Mouse (Mus musculus): Measurements from ENCODE around the gene E4f1. TPM values are rescaled to one million over a fixed set of nuclear protein-coding genes. Genes with fewer than 3 reads are reported as not detected.

The E4f1 gene
- polyA plus RNA-seq (2014; fragmentation: Nextera tagmentation; extraction: Ambion mirVana), result 10.3 and 11.1 TPM in 2 replicates

DNA sequence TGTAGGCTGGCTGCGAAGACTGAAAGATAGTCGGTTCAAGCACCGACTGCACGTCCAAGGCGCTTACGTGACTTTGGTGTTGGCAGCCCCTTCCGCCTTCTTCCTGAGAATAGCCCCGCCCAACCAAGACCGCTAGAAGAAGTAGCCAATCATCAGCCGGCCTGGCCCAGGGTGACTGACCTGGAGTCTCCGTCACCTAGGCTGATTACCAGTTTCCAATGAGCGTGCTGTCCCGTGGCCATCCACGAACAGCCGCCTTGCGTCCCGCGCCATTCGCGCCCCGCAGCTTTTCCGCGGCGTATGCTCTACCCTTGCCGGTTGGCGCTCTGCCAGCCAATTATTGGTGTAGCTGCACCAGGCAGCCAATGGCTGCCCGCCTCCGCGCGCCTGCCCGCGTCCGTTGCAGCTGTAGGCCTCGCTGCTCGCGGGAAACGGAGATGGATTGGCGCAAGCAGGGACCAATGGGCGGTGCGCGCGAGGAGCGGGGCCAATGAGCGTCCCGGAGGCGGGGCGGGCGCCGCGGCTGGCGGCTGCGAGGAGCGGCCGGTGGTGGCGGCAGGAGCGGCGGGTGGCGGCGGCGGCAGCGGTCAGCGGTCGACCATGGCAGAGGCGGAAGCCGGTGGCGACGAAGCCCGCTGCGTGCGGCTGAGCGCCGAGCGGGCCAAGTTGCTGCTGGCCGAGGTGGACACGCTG, at the start of gene E4f1, which contains the start of gene Pgp:
E4f1 (minus strand) TSS at position 404 of the 693 bp plus-strand sequence.
Pgp (plus strand) TSS at position 483 of the 693 bp plus-strand sequence.
- peak within 1 kb of the TSS; percentile 88 for H3K9ac ChIP-seq (replicated peaks; ENCODE audit: low read length)
- H3K36me3 ChIP-seq (replicated peaks; ENCODE audit: control insufficient read depth, insufficient read depth, low read depth, low read length), result no peaks in the 10 kb centered on the region; the same call in none of the 2 replicates
- H3K27me3 ChIP-seq (ENCODE audit: control insufficient read depth, insufficient read depth, low read length), result no peaks in the 10 kb centered on the region
- peak; percentile 99 for DNase-seq (ENCODE audit: low spot score)
- WGBS, result under 1% methylated on average over 66 of the region's 75 CpGs
- peak within 1 kb of the TSS; percentile 97 for H3K4me2 ChIP-seq (ENCODE audit: low read depth, low read length)
- H3K27ac ChIP-seq (replicated peaks; ENCODE audit: low read depth, low read length), result peak within 1 kb of the TSS; percentile 65
- H3K4me3 ChIP-seq (ENCODE audit: low read depth, low read length), result peak within 1 kb of the TSS; percentile 86
- no peaks in the 10 kb centered on the region for H3K9me3 ChIP-seq (replicated peaks; ENCODE audit: control insufficient read depth, low read length)
- no peaks in the 10 kb centered on the region; the same call in 1 of the 2 replicates for H3K4me1 ChIP-seq (ENCODE audit: control insufficient read depth, insufficient read depth, low read length)
- peak; percentile 96 for ATAC-seq (replicated peaks; ENCODE audit: insufficient number of reproducible peaks, low FRiP score, low TSS enrichment, low read depth)

- H3K36me3 ChIP-seq (replicated peaks; ENCODE audit: control insufficient read depth, insufficient read depth, low read depth, low read length), result peaks cover 7% of the 10 kb centered on the region
- H3K9me3 ChIP-seq (replicated peaks; ENCODE audit: control insufficient read depth, low read length), result no peaks in the 10 kb centered on the region
- no peak overlapping the region for H3K9ac ChIP-seq (replicated peaks; ENCODE audit: low read length)
- WGBS, result 89% methylated on average over 24 of the region's 24 CpGs
- ATAC-seq (replicated peaks; ENCODE audit: insufficient number of reproducible peaks, low FRiP score, low TSS enrichment, low read depth) (no peak), DNase-seq (ENCODE audit: low spot score) (no peak)
- H3K4me3 ChIP-seq (ENCODE audit: low read depth, low read length), result no peak overlapping the region
- no peaks in the 10 kb centered on the region for H3K4me1 ChIP-seq (ENCODE audit: control insufficient read depth, insufficient read depth, low read length)
- H3K27ac ChIP-seq (replicated peaks; ENCODE audit: low read depth, low read length), result no peak overlapping the region
- H3K4me2 ChIP-seq (ENCODE audit: low read depth, low read length), result no peak overlapping the region
- H3K27me3 ChIP-seq (ENCODE audit: control insufficient read depth, insufficient read depth, low read length), result no peaks in the 10 kb centered on the region
Observed at GRCm38 (mm10) chr17:24514270-24515257, 44.5 kb upstream of the E4f1 start.

DNA sequence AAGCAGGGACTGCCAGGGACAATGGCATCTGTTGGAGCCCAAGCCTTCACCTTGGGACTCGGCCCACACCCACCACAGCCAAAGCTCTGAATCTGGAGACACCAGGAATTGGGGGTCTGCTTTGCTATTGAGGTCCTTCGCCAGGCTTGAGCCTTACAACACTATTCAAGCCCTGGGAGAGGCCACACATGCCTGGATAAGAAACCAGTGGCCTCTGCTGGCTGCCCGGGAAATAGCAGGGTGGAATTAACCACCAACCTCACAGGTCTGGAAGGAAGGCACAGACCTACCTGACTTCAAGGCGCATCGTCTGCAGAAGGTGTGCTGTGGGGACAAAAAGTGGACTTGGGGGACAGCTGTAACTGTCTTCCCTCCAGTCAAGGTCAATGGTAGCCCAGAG, 43.5 kb upstream of the E4f1 start:
- H3K4me3 ChIP-seq (ENCODE audit: low read depth, low read length), result no peak overlapping the region
- no peaks in the 10 kb centered on the region for H3K9me3 ChIP-seq (replicated peaks; ENCODE audit: control insufficient read depth, low read length)
- H3K4me1 ChIP-seq (ENCODE audit: control insufficient read depth, insufficient read depth, low read length), result no peaks in the 10 kb centered on the region
- H3K36me3 ChIP-seq (replicated peaks; ENCODE audit: control insufficient read depth, insufficient read depth, low read depth, low read length), result peaks cover 13% of the 10 kb centered on the region
- no peak overlapping the region for H3K9ac ChIP-seq (replicated peaks; ENCODE audit: low read length)
- ATAC-seq (replicated peaks; ENCODE audit: insufficient number of reproducible peaks, low FRiP score, low TSS enrichment, low read depth) (no peak), DNase-seq (ENCODE audit: low spot score) (peak; percentile 56)
- no peak overlapping the region for H3K4me2 ChIP-seq (ENCODE audit: low read depth, low read length)
- WGBS, result 58% methylated on average over 5 of the region's 5 CpGs
- no peak overlapping the region for H3K27ac ChIP-seq (replicated peaks; ENCODE audit: low read depth, low read length)
- H3K27me3 ChIP-seq (ENCODE audit: control insufficient read depth, insufficient read depth, low read length), result no peaks in the 10 kb centered on the region

DNA sequence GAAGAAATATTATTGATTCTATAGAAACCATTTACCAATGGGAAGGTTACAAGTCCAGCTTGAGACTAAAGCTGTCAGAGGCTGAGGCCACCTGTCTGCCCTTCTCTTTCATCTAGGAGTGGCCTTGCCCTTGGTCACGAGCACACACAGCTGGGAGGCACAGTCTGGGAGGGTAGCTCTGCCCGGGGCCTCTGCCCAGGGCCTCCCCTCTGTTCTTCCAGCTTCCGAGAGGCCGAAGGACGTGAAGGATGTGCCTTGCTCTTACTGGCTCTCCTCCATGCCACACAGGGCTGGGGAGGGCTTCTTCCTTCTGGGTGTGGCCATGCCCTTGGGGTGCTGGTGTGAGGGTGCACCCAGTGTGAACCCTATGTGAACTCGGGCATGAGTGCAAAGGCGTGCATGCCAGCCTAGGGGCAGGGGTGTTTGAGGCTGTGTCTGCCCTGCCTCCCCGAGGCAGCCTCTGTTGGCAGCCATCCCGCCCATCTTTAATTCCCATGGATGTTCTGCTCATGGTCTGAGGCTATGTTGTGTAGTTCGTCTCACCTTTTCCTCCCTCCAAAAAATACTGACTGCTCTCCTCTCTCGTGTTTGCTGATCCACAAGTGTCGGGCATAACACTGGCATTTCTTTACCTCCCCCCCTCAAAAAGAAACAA, 37.8 kb upstream of the E4f1 start:
- H3K4me3 ChIP-seq (ENCODE audit: low read depth, low read length), result no peak overlapping the region
- ATAC-seq (replicated peaks; ENCODE audit: insufficient number of reproducible peaks, low FRiP score, low TSS enrichment, low read depth) (no peak), DNase-seq (ENCODE audit: low spot score) (no peak)
- H3K27me3 ChIP-seq (ENCODE audit: control insufficient read depth, insufficient read depth, low read length), result no peaks in the 10 kb centered on the region
- WGBS, result 84% methylated on average over 12 of the region's 12 CpGs
- no peak overlapping the region for H3K4me2 ChIP-seq (ENCODE audit: low read depth, low read length)
- H3K9me3 ChIP-seq (replicated peaks; ENCODE audit: control insufficient read depth, low read length), result no peaks in the 10 kb centered on the region
- no peak overlapping the region for H3K27ac ChIP-seq (replicated peaks; ENCODE audit: low read depth, low read length)
- no peak overlapping the region for H3K9ac ChIP-seq (replicated peaks; ENCODE audit: low read length)
- 0 out of 2 replicates have a peak, but pooled peaks cover 2% of the 10 kb centered on the region for H3K4me1 ChIP-seq (ENCODE audit: control insufficient read depth, insufficient read depth, low read length)
- H3K36me3 ChIP-seq (replicated peaks; ENCODE audit: control insufficient read depth, insufficient read depth, low read depth, low read length), result peaks cover 20% of the 10 kb centered on the region

DNA sequence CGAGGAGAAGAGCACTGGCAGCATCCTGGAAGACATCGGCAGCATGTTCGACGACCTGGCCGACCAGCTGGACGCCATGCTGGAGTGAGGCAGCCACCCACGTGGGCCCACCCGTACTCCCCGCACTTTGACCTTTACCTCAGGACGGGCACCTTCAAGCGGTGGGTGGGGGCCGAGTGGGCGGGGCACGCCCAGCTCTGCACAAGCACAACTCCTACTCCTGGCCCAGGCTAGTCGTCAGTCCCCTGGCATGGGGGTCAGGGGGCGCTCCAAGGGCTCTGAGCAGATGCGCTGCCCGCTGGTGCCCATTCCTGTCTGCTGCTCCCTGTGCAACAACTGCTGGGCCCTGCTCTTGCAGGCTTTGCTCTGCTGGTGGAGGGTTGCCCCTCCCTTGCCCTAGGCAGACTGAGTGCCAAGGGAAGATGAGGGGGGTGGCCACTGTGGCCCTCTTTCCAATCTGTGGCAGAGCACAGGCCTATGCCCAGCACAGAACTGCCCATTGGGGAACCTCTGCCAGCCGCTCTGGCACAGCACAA, 37.1 kb upstream of the E4f1 start:
- no peak overlapping the region; the same call in 1 of the 2 replicates for H3K9ac ChIP-seq (replicated peaks; ENCODE audit: low read length)
- no peak overlapping the region; the same call in 1 of the 2 replicates for H3K4me2 ChIP-seq (ENCODE audit: low read depth, low read length)
- H3K27ac ChIP-seq (replicated peaks; ENCODE audit: low read depth, low read length), result no peak overlapping the region
- WGBS, result 45% methylated on average over 19 of the region's 19 CpGs
- no peaks in the 10 kb centered on the region for H3K9me3 ChIP-seq (replicated peaks; ENCODE audit: control insufficient read depth, low read length)
- H3K27me3 ChIP-seq (ENCODE audit: control insufficient read depth, insufficient read depth, low read length), result no peaks in the 10 kb centered on the region
- no peak for DNase-seq (ENCODE audit: low spot score)
- ATAC-seq (replicated peaks; ENCODE audit: insufficient number of reproducible peaks, low FRiP score, low TSS enrichment, low read depth), result no peak
- H3K4me1 ChIP-seq (ENCODE audit: control insufficient read depth, insufficient read depth, low read length), result 0 out of 2 replicates have a peak, but pooled peaks cover 2% of the 10 kb centered on the region
- no peak overlapping the region for H3K4me3 ChIP-seq (ENCODE audit: low read depth, low read length)
- H3K36me3 ChIP-seq (replicated peaks; ENCODE audit: control insufficient read depth, insufficient read depth, low read depth, low read length), result peaks cover 20% of the 10 kb centered on the region

GRCm38 (mm10) chr17:24506332-24507070, 36.4 kb upstream of the E4f1 start:
- no peak overlapping the region for H3K27ac ChIP-seq (replicated peaks; ENCODE audit: low read depth, low read length)
- peak overlapping the region; percentile 29 for H3K4me2 ChIP-seq (ENCODE audit: low read depth, low read length)
- H3K9ac ChIP-seq (replicated peaks; ENCODE audit: low read length), result no peak overlapping the region

More at GRCm38 (mm10) chr17:24506332-24507070, 36.4 kb upstream of the E4f1 start:
- DNase-seq (ENCODE audit: low spot score), result no peak
- Histone ChIP-seq H3K9me3 (replicated peaks; ENCODE audit: control insufficient read depth, low read length) (no peaks in the 10 kb centered on the region), H3K4me3 (ENCODE audit: low read depth, low read length) (no peak overlapping the region; the same call in 1 of the 2 replicates), H3K36me3 (replicated peaks; ENCODE audit: control insufficient read depth, insufficient read depth, low read depth, low read length) (peaks cover 14% of the 10 kb centered on the region), H3K27me3 (ENCODE audit: control insufficient read depth, insufficient read depth, low read length) (no peaks in the 10 kb centered on the region), H3K4me1 (ENCODE audit: control insufficient read depth, insufficient read depth, low read length) (0 out of 2 replicates have a peak, but pooled peaks cover 2% of the 10 kb centered on the region)
- ATAC-seq (replicated peaks; ENCODE audit: insufficient number of reproducible peaks, low FRiP score, low TSS enrichment, low read depth), result no peak
- 27% methylated on average over 36 of the region's 36 CpGs for WGBS
